Mouse (Mus musculus) megakaryocyte, adult 5-6 weeks (primary cell): ENCODE results near the gene Rreb1. TPM values are rescaled to one million over a fixed set of nuclear protein-coding genes. Genes with fewer than 3 reads are reported as not detected.
A peak's percentile ranks its signal among the peaks of the same experiment; 100 is the strongest.

Experiments used
- ATAC-seq: 2 replicates; pipeline ENCODE4 v1.8.0; 2016; ENCODE audit warnings: mild to moderate bottlenecking, inconsistent platforms; ENCODE audit not compliant: poor library complexity, severe bottlenecking
- total RNA-seq, 2 experiments: library from RNA; stranded (forward) in 1 of 2; stranded (reverse) in 1 of 2; fragments of 153-499, 151-499 nt in 1 of 2; fragments of 221-1000, 200-1000 nt in 1 of 2; gene quantifications; 2 replicates each; pipeline versions ENCODE4 v1.2.3 to v1.2.4; 2015 to 2017

The Rreb1 gene
- total RNA-seq, 2 experiments from 2014 or later: 10.0 to 27.0 TPM

- ATAC-seq: no peak
These were observed 162.0 kb downstream of the Rreb1 start for GRCm38 (mm10) chr13:37940167-37940566.

GRCm38 (mm10) chr13:37940649-37941048 is 162.4 kb downstream of the Rreb1 start:
- no peak for ATAC-seq

- no peak for ATAC-seq
These were observed 163.0 kb downstream of the Rreb1 start for GRCm38 (mm10) chr13:37941138-37941645.

GRCm38 (mm10) chr13:37941950-37942886 is 164.0 kb downstream of the Rreb1 start:
- no peak for ATAC-seq

GRCm38 (mm10) chr13:37942887-37943331 is 164.7 kb downstream of the Rreb1 start:
- ATAC-seq: no peak

- no peak for ATAC-seq
These were observed 165.3 kb downstream of the Rreb1 start for GRCm38 (mm10) chr13:37943466-37943865.

- ATAC-seq: no peak
These were observed 166.1 kb downstream of the Rreb1 start for GRCm38 (mm10) chr13:37944306-37944705.

GRCm38 (mm10) chr13:37945392-37945791 is 167.2 kb downstream of the Rreb1 start:
- ATAC-seq: no peak

- ATAC-seq: peak; percentile 73
These were observed 168.5 kb downstream of the Rreb1 start for GRCm38 (mm10) chr13:37946734-37947133.

GRCm38 (mm10) chr13:37952981-37953380 is 174.8 kb downstream of the Rreb1 start:
- no peak for ATAC-seq

- ATAC-seq: no peak
These were observed 176.1 kb downstream of the Rreb1 start for GRCm38 (mm10) chr13:37954318-37954717.

- ATAC-seq: peak; percentile 61
These were observed 180.5 kb downstream of the Rreb1 start for GRCm38 (mm10) chr13:37958498-37959238.

GRCm38 (mm10) chr13:37959239-37959907 is 181.2 kb downstream of the Rreb1 start:
- peak; percentile 73 for ATAC-seq

GRCm38 (mm10) chr13:37959936-37960335 is 181.7 kb downstream of the Rreb1 start:
- ATAC-seq: no peak

- no peak for ATAC-seq
These were observed 184.3 kb downstream of the Rreb1 start for GRCm38 (mm10) chr13:37962541-37962940.

- ATAC-seq: peak; percentile 70
These were observed 185.3 kb downstream of the Rreb1 start for GRCm38 (mm10) chr13:37963354-37964007.

GRCm38 (mm10) chr13:37964128-37965087 is 186.2 kb downstream of the Rreb1 start:
- ATAC-seq: no peak

- ATAC-seq: 0 out of 2 replicates have a peak, but pooled peaks have one; percentile 28
These were observed 187.1 kb downstream of the Rreb1 start for GRCm38 (mm10) chr13:37965126-37965914.
